Mouse (Mus musculus) CD4-positive helper T cell, adult 2 months (primary cell): Measurements from ENCODE around the gene Mx1.

Source experiments
- DNase-seq: peaks from one replicate; pipeline ENCODE4 v3.0.0-alpha.2; 2012; ENCODE audit warnings: low read depth, missing footprints, low spot score

Mx1 gene

GRCm38 (mm10) chr16:97462481-97463181, at the start of gene Mx1:
Mx1 (minus strand) TSS chr16:97462907.
- peak; percentile 62 for DNase-seq

GRCm38 (mm10) chr16:97512347-97512751, 49.6 kb upstream of the Mx1 start:
- no peak for DNase-seq

GRCm38 (mm10) chr16:97511495-97511894, 48.8 kb upstream of the Mx1 start:
- no peak for DNase-seq

GRCm38 (mm10) chr16:97510849-97511248, 48.1 kb upstream of the Mx1 start:
- DNase-seq: no peak

- DNase-seq: no peak
These were observed 45.1 kb upstream of the Mx1 start for GRCm38 (mm10) chr16:97507783-97508182.

- DNase-seq: no peak
These were observed 42.1 kb upstream of the Mx1 start for GRCm38 (mm10) chr16:97504793-97505192.

GRCm38 (mm10) chr16:97503849-97504248, 41.1 kb upstream of the Mx1 start:
- no peak for DNase-seq

GRCm38 (mm10) chr16:97500901-97501300, 38.2 kb upstream of the Mx1 start:
- no peak for DNase-seq

- DNase-seq: no peak
These were observed 36.7 kb upstream of the Mx1 start for GRCm38 (mm10) chr16:97499450-97499849.

GRCm38 (mm10) chr16:97498139-97498538, 35.4 kb upstream of the Mx1 start:
- DNase-seq: no peak

GRCm38 (mm10) chr16:97497682-97498081, 35.0 kb upstream of the Mx1 start:
- no peak for DNase-seq

- no peak for DNase-seq
These were observed 33.3 kb upstream of the Mx1 start for GRCm38 (mm10) chr16:97496026-97496425.

GRCm38 (mm10) chr16:97492369-97492768, 29.7 kb upstream of the Mx1 start:
- no peak for DNase-seq

- DNase-seq: peak; percentile 40
These were observed 15.9 kb upstream of the Mx1 start for GRCm38 (mm10) chr16:97478655-97479054.

- no peak for DNase-seq
These were observed 13.8 kb upstream of the Mx1 start for GRCm38 (mm10) chr16:97476524-97476923.

GRCm38 (mm10) chr16:97475581-97475980, 12.9 kb upstream of the Mx1 start:
- DNase-seq: no peak

- no peak for DNase-seq
These were observed 12.0 kb upstream of the Mx1 start for GRCm38 (mm10) chr16:97474671-97475070.

GRCm38 (mm10) chr16:97467993-97468791, 5.5 kb upstream of the Mx1 start:
- DNase-seq: peak; percentile 51

- DNase-seq: no peak
These were observed 4.8 kb upstream of the Mx1 start for GRCm38 (mm10) chr16:97467472-97467871.

GRCm38 (mm10) chr16:97466182-97466957, 3.7 kb upstream of the Mx1 start:
- DNase-seq: peak; percentile 43

- no peak for DNase-seq
These were observed 1.4 kb downstream of the Mx1 start for GRCm38 (mm10) chr16:97461271-97461670.

GRCm38 (mm10) chr16:97459831-97460230, 2.9 kb downstream of the Mx1 start:
- DNase-seq: no peak
